Mouse (Mus musculus) MEL (cell line): ENCODE measurements around the gene Usp53. TPM values are rescaled to one million over a fixed set of nuclear protein-coding genes. Genes with fewer than 3 reads are reported as not detected.

Experiments
- DNase-seq: peaks from one replicate; pipeline ENCODE4 v3.0.0; 2011; ENCODE audit warnings: low read depth, low spot score
- H3K27ac ChIP-seq: 2 replicates; pipeline ENCODE4 v1.5.1; 2012; ENCODE audit warnings: low read depth, mild to moderate bottlenecking, control low read depth, low read length, moderate library complexity; ENCODE audit not compliant: control insufficient read depth
- H3K27me3 ChIP-seq, 2 experiments: fragments of 150-350 bp in 1 of 2; sonication (generic) in 1 of 2; 2 replicates each; pipeline ENCODE4 v1.6.1; 2012; ENCODE audit warnings: low read length in 2 of 2, mild to moderate bottlenecking in 2 of 2, improper control_type of control experiment in 1 of 2, moderate library complexity in 1 of 2; ENCODE audit not compliant: insufficient read depth in 2 of 2, control insufficient read depth in 1 of 2
- H3K36me3 ChIP-seq, 2 experiments: 2 replicates each; pipeline ENCODE4 v1.6.1; 2012 to 2014; ENCODE audit warnings: low read length in 2 of 2, improper control_type of control experiment in 1 of 2, inconsistent platforms in 1 of 2, mild to moderate bottlenecking in 1 of 2; ENCODE audit not compliant: insufficient read depth in 2 of 2, control insufficient read depth in 1 of 2
- H3K4me1 ChIP-seq, 2 experiments: fragments of 150-350 bp in 1 of 2; sonication (generic) in 1 of 2; 2 replicates each; pipeline ENCODE4 v1.6.1; 2012; ENCODE audit warnings: low read length in 2 of 2, improper control_type of control experiment in 1 of 2, mild to moderate bottlenecking in 1 of 2; ENCODE audit not compliant: insufficient read depth in 2 of 2, control insufficient read depth in 1 of 2
- H3K4me3 ChIP-seq, 2 experiments: fragments of 150-350 bp in 1 of 2; sonication (generic) in 1 of 2; 2 replicates each; pipeline ENCODE4 v1.5.1; 2012; ENCODE audit warnings: low read depth in 2 of 2, low read length in 2 of 2, mild to moderate bottlenecking in 2 of 2, moderate library complexity in 2 of 2, control low read depth in 1 of 2, improper control_type of control experiment in 1 of 2; ENCODE audit not compliant: control insufficient read depth in 1 of 2, insufficient read depth in 1 of 2
- H3K79me2 ChIP-seq: 2 replicates; pipeline ENCODE4 v1.6.1; 2012; ENCODE audit warnings: mild to moderate bottlenecking, low read length, moderate library complexity; ENCODE audit not compliant: control insufficient read depth, poor library complexity, insufficient read depth
- H3K9ac ChIP-seq: 2 replicates; pipeline ENCODE4 v1.6.1; 2012; ENCODE audit warnings: low read depth, mild to moderate bottlenecking, control low read depth, low read length, moderate library complexity; ENCODE audit not compliant: control insufficient read depth, poor library complexity, severe bottlenecking
- H3K9me3 ChIP-seq: fragments of 150-350 bp; sonication (generic); replicated peaks from 2 replicates; pipeline ENCODE4 v1.6.1; 2012; ENCODE audit warnings: mild to moderate bottlenecking, low read length, improper control_type of control experiment, moderate library complexity; ENCODE audit not compliant: insufficient read depth
- CHD1 ChIP-seq: IDR thresholded peaks from 2 replicates; pipeline ENCODE4 v1.6.1; 2012; ENCODE audit warnings: low read depth, mild to moderate bottlenecking, inconsistent platforms, low read length, improper control_type of control experiment
- CHD2 ChIP-seq: IDR thresholded peaks from 2 replicates; pipeline ENCODE4 v1.6.1; 2011; ENCODE audit warnings: low read length, improper control_type of control experiment
- ELF1 ChIP-seq: IDR thresholded peaks from 2 replicates; pipeline ENCODE4 v1.6.1; 2014; ENCODE audit warnings: low read depth, mild to moderate bottlenecking, inconsistent platforms, low read length, improper control_type of control experiment, moderate library complexity
- EP300 ChIP-seq, 2 experiments: IDR thresholded peaks; 2 replicates each; pipeline ENCODE4 v1.6.1; 2011; ENCODE audit warnings: improper control_type of control experiment in 2 of 2, low read length in 2 of 2, low read depth in 1 of 2, mild to moderate bottlenecking in 1 of 2
- ETS1 ChIP-seq: IDR thresholded peaks from 2 replicates; pipeline ENCODE4 v1.6.1; 2012; ENCODE audit warnings: low read depth, mild to moderate bottlenecking, inconsistent platforms, low read length, improper control_type of control experiment, moderate library complexity
- GABPA ChIP-seq: IDR thresholded peaks from 2 replicates; pipeline ENCODE4 v1.6.1; 2012; ENCODE audit warnings: low read depth, mild to moderate bottlenecking, inconsistent platforms, low read length, improper control_type of control experiment, moderate library complexity
- HCFC1 ChIP-seq: IDR thresholded peaks from 2 replicates; pipeline ENCODE4 v1.6.1; 2012; ENCODE audit warnings: low read depth, mild to moderate bottlenecking, inconsistent platforms, low read length, improper control_type of control experiment, moderate library complexity
- JUND ChIP-seq: IDR thresholded peaks from 2 replicates; pipeline ENCODE4 v1.6.1; 2011; ENCODE audit warnings: low read depth, mild to moderate bottlenecking, improper control_type of control experiment, low read length
- KAT2A ChIP-seq: conservative IDR thresholded peaks from 2 replicates; pipeline ENCODE4 v1.6.1; 2012; ENCODE audit warnings: low read depth, low read length, improper control_type of control experiment, inconsistent platforms
- MAZ ChIP-seq: IDR thresholded peaks from 2 replicates; pipeline ENCODE4 v1.6.1; 2012; ENCODE audit warnings: low read depth, mild to moderate bottlenecking, inconsistent platforms, low read length, improper control_type of control experiment
- MXI1 ChIP-seq: IDR thresholded peaks from 2 replicates; pipeline ENCODE4 v1.6.1; 2011; ENCODE audit warnings: mild to moderate bottlenecking, low read depth, low read length, improper control_type of control experiment
- POLR2AphosphoS5 ChIP-seq: IDR thresholded peaks from 2 replicates; pipeline ENCODE4 v1.6.1; 2012; ENCODE audit warnings: low read depth, borderline replicate concordance, mild to moderate bottlenecking, inconsistent platforms, low read length, moderate library complexity, mixed read lengths
- SIN3A ChIP-seq: IDR thresholded peaks from 2 replicates; pipeline ENCODE4 v1.6.1; 2012; ENCODE audit warnings: low read length, improper control_type of control experiment, inconsistent platforms
- USF1 ChIP-seq: IDR thresholded peaks from 2 replicates; pipeline ENCODE4 v1.6.1; 2014; ENCODE audit warnings: low read depth, mild to moderate bottlenecking, inconsistent platforms, low read length, improper control_type of control experiment, moderate library complexity
- USF2 ChIP-seq, 2 experiments: IDR thresholded peaks; 2 replicates each; pipeline ENCODE4 v1.6.1; 2011 to 2012; ENCODE audit warnings: improper control_type of control experiment in 2 of 2, low read length in 2 of 2, borderline replicate concordance in 1 of 2, inconsistent platforms in 1 of 2, low read depth in 1 of 2, mild to moderate bottlenecking in 1 of 2; ENCODE audit not compliant: insufficient read depth in 1 of 2
- ZC3H11A ChIP-seq: IDR thresholded peaks from 2 replicates; pipeline ENCODE4 v1.6.1; 2012; ENCODE audit warnings: low read depth, mild to moderate bottlenecking, inconsistent platforms, low read length, improper control_type of control experiment
- ZNF384 ChIP-seq: IDR thresholded peaks from 2 replicates; pipeline ENCODE4 v1.6.1; 2012; ENCODE audit warnings: low read depth, mild to moderate bottlenecking, inconsistent platforms, low read length, improper control_type of control experiment
- polyA plus RNA-seq, 2 experiments: library from polyadenylated mRNA; stranded (reverse) in 1 of 2; unstranded in 1 of 2; fragments of >175 nt in 1 of 2; fragments of >200 nt in 1 of 2; gene quantifications; 2 replicates each; pipeline versions ENCODE4 v1.2.1 to v1.2.4; 2012; ENCODE audit warnings: low replicate concordance in 2 of 2, low read depth in 1 of 2; ENCODE audit not compliant: insufficient read length in 2 of 2, insufficient read depth in 1 of 2, missing spikeins in 1 of 2
- total RNA-seq: library from RNA; depleted of rRNA; stranded (reverse); fragments of 300-350 nt; gene quantifications from 2 replicates; pipeline ENCODE4 v1.2.3, GENCODE M21; 2012

The Usp53 gene
- total and polyA plus RNA-seq, 3 experiments, result 2.0 to 2.7 TPM; not detected in 1

- no peak for TF ChIP-seq HCFC1
- TF ChIP-seq ETS1, result peak; percentile 66; the same call in 1 of the 2 replicates
- TF ChIP-seq EP300 (IDR thresholded peaks at IDR 0.05; ENCODE audit: low read depth in 1 of 2, low read length in 2 of 2), result peak in 1 of 2 experiments; percentile 48; a peak in 1 of 4 replicates
- TF ChIP-seq GABPA, result no peak
- TF ChIP-seq POLR2AphosphoS5, result no peak
- no peak for TF ChIP-seq USF1
- TF ChIP-seq ZNF384, result no peak
- peak; percentile 90; the same call in 1 of the 2 replicates for TF ChIP-seq MAZ
- TF ChIP-seq USF2 (IDR thresholded peaks at IDR 0.05; ENCODE audit: borderline replicate concordance in 1 of 2, insufficient read depth in 1 of 2, low read depth in 1 of 2, low read length in 2 of 2), result no peak
- no peak for TF ChIP-seq KAT2A
- TF ChIP-seq JUND, result no peak
- no peak for TF ChIP-seq ZC3H11A
- TF ChIP-seq ELF1, result no peak
- no peak for TF ChIP-seq CHD2
- TF ChIP-seq MXI1, result no peak
These were observed 63.5 kb downstream of the Usp53 start (continued) for GRCm38 (mm10) chr3:122920572-122921435.

GRCm38 (mm10) chr3:122919260-122919659 lies 65.0 kb downstream of the Usp53 start, which contains the start of gene Gm10959:
Gene Gm10959 (minus strand): TSS chr3:122919360.
- peaks cover 18 to 39% of the 10 kb centered on the region in 2 experiments for H3K4me1 ChIP-seq
- peak; percentile 12; the same call in 1 of the 2 replicates for TF ChIP-seq SIN3A
- TF ChIP-seq CHD1, result no peak

More at GRCm38 (mm10) chr3:122919260-122919659, 65.0 kb downstream of the Usp53 start, which contains the start of gene Gm10959:
- no peak for DNase-seq
- no peaks in the 10 kb centered on the region for H3K9me3 ChIP-seq
- no peaks in the 10 kb centered on the region for H3K27me3 ChIP-seq
- no peaks in the 10 kb centered on the region; the same call in 1 of the 2 replicates for H3K79me2 ChIP-seq
- no peak within 1 kb of the TSS for H3K4me3 ChIP-seq
- H3K9ac ChIP-seq, result peak within 1 kb of the TSS; percentile 28
- peak within 1 kb of the TSS; percentile 73 for H3K27ac ChIP-seq
- peaks cover 0 to 39% of the 10 kb centered on the region in 2 experiments; a peak in 2 of 4 replicates for H3K36me3 ChIP-seq
